Mouse (Mus musculus) lung, adult 2 months (tissue): ENCODE results near the gene Usp50.

Source experiments
- CTCF ChIP-seq: fragments of 200-500 bp; IDR thresholded peaks from 2 replicates; pipeline ENCODE4 v1.5.1; 2011; ENCODE audit warnings: mild to moderate bottlenecking, low read length, control low read depth; ENCODE audit not compliant: insufficient read depth
- POLR2A ChIP-seq: fragments of 200-500 bp; IDR thresholded peaks from 2 replicates; pipeline ENCODE4 v1.6.1; 2011; ENCODE audit warnings: low read depth, mild to moderate bottlenecking, control low read depth, low read length, borderline replicate concordance; ENCODE audit errors: extremely low read depth

DNA sequence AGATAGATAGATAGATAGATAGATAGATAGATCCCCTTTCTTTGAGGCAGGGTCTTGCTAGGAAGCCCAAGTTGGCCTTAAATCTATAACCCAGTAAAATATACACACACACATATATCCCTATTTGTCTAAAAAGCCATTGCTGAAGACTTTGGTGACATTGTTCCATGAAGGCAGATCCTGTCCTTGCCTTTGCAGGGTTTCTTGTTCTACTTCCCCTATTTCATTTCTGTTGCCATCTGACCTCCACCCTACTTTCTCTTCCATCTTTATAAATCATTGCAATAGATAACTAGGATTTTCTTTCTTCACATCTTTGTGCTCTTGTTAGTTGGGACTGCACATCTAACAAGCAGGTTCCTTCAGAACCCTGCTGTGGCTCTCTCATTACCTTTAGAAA, 70.3 kb downstream of the Usp50 start:
- TF ChIP-seq CTCF (no peak), POLR2A (no peak)
